Mouse (Mus musculus): ENCODE measurements around the gene Adm.
"Not testable (repeated sequence)": the region's sequence is repeated elsewhere in the genome, so short reads cannot be mapped to it uniquely, and the experiment has no call there.

Gene Adm

GRCm38 (mm10) chr7:110629892-110630666 is 2.6 kb downstream of the Adm start:
- DNase-seq: peak; percentile 91

GRCm38 (mm10) chr7:110631136-110631888 is 3.9 kb downstream of the Adm start:
- DNase-seq: no peak

GRCm38 (mm10) chr7:110635929-110636328 is 8.5 kb downstream of the Adm start:
- DNase-seq: no peak

DNA sequence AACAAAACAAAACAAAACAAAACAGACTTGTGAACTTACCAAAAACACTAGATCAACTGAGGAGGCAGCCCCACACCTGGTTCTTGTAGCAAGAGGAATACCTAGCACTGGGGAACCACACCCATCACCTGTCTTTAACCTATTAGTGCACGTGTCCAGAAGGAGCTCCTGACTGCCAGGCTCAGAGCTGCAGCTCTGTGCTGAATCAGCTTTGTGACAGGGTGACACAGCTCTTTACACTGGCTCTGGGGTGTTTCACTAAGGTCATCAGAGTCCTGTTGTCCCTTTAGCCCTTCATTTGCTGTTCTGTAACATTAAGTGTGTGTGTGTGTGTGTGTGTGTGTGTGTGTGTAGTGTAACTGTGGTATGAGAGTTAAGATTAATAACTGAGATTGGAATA is 9.1 kb downstream of the Adm start:
- no peak for DNase-seq

DNA sequence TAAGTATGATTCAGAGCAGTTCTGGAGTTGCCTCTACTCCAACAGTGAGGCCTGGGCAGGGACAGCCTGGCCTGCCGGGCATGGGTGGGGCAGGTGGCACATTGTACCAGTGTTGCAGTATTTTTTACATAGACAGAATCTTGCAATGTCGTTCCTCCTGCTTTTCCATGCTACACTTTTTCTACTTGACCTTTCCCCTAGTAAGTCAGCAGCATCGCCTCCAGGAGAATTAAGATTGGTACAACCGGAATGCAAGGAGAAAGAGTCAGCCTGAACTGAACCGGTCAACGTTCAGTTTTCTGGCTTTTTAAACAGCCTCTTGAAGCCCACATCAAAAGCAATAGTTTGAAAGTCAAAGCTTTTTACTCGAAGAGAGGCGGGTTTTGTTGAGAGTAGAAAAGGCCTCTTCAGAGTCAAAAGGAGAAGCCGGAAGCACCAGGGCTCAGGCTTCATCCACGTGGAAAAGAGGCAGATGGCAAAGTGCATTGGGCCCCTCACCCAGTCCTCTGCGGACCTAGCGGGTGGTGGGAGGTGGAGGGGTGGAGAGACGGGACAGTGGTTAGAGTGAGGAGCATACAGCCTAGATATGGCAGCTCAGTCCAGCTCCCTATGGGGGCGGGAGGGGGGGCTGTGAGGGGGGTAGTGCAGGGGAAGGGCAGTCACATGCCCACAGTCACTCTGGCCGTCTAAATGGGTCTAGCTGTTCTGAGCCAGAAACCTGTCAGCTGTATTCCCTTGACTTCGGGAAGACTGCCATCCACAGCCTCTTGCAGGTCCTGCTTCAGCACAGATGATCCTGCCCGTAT is 11.0 kb downstream of the Adm start:
- DNase-seq: no peak

DNA sequence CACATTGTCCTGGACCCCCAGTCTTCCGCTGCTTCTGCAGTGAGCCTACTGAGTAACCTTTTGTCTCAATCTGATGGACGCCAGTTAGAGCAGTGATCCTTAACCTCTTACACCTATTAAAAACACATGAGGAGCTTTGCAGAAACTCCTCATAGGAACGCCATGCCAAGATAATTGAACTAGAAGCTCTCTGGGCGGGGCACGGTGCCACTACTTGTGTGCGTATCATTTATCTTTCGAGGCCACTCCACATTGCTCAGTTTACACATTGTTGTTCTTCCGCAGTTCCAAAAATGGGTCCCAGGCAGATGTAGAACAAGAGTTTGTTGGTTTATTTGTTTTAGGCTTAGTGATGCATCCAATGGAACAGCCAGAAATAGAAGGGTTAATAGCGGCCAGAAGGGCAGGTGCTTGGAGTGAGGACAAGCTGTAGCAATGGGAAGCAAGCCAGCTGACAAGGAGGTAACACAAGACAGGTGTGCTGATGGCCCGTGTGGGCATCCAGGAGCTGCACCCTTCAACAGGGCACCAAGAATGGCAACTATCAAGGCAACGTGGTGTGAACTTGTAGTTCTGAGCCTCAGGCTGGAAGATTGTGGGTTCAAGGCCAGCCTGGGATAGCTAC is 11.9 kb downstream of the Adm start:
- no peak for DNase-seq

GRCm38 (mm10) chr7:110639958-110640357 is 12.5 kb downstream of the Adm start:
- DNase-seq: not testable (repeated sequence)

GRCm38 (mm10) chr7:110645311-110645710 is 17.9 kb downstream of the Adm start:
- peak; percentile 60 for DNase-seq

- DNase-seq: no peak
Measured at GRCm38 (mm10) chr7:110645859-110646258, 18.4 kb downstream of the Adm start.

GRCm38 (mm10) chr7:110646611-110647407 is 19.3 kb downstream of the Adm start:
- DNase-seq: no peak

DNA sequence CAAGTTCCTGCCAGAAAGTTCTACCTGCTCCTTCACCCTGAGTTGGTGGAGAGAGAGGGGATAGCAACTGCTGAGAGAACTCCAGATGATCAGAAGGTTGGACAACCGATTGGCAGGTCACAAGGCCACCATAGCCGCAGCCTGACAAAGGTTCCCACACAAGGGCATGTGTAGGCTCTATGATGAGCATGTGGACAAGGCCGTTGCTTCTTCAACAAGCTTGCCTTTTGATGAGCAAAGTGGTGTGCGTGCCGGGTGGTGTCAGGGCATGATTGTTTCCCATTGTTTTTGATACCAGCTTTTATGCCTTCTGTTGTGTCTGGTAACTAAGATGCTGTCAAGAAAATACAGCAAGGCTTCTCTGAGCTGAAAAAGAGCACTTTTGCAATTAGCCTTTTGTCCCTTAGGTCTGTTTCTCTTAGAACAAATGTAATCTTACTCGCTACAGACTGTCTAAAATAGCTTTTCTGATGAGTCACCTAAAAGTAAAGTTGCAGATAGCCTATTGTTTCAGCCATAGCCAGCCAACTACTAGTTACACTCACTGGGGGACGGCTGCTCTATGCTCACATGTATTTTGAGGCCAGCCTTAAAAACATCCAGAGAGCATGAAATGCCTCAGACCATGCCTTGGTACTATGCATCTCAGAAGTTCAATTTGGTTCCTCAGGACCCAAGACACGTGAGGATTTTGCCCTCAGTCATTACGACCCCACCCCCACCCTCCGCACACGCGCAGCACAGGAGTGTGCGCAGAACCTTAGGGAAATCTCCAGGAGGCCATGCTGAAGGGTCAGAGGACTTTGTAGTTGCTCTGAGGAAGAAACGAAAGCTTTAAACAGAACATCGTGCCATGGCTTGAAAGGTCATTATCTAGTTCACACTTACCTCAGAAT is 20.3 kb downstream of the Adm start:
- DNase-seq: no peak

GRCm38 (mm10) chr7:110648455-110649085 is 21.1 kb downstream of the Adm start:
- DNase-seq: no peak

- no peak for DNase-seq
Measured at GRCm38 (mm10) chr7:110649133-110649987, 21.9 kb downstream of the Adm start.

GRCm38 (mm10) chr7:110650491-110650890 is 23.0 kb downstream of the Adm start:
- no peak for DNase-seq

- no peak for DNase-seq
Measured at GRCm38 (mm10) chr7:110651091-110651490, 23.6 kb downstream of the Adm start.

DNA sequence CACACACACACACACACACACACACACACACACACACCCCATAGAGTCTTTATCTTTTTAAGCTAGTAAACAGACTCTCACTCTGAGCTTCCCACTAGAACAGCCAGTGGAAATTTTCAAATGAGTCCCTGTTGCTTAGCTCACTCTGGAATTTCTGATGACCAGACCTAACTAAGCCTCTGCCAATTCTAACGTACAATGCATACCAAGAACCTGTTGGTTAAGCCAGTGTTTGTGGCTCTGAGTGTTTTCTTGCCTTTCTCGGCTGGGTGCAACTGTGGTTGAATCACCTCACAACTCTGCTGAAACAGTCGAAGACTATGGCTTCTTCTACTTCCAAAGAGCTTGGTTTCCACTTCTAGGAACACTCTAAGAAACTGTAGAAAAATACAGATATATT is 27.8 kb downstream of the Adm start:
- no peak for DNase-seq

GRCm38 (mm10) chr7:110655966-110656365 is 28.5 kb downstream of the Adm start:
- DNase-seq: no peak

DNA sequence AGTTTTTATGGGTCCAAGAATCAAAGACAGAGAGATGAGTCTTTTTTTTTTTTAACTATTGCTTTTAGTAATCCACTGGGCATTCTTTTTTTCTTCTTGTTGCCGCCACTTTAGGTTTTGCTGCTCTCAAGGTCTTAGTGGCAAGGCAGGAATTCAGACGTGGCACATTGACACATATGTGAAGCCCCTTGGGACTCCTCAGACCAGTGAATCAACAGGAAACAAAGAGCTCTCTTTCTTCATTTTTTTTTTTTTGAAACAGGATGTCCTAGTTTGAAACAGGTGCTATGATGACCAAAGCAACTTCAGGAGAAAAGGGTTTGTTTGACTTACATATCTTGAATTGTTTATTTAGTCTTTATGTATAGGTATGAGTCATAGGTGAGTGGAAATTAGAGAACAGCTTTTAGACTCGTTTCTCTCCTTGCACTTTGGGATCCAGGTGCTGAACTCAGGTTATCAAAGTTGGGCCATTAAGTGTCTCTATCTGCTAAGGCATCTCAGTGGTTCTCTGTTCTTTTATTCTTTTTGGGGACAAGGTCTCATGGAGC is 31.0 kb downstream of the Adm start:
- no peak for DNase-seq

DNA sequence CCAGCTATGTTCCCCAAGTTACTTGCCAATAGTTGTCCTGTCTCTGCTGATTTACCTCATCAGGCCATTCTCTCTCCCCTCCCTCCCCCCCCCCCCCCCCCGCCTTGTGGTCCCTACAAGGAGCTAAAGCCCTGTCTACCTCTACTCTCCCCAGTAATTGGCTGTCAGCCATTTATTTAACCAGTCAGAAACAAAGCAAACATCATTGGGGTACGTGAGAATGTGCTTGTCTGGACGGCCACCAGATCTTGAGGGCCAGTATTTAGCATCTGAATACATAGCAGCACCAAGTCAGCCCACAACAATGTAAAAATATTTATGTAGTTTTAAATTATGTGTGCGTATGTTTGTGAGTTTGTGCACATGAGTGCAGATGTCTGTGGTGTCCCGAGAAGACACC is 39.1 kb downstream of the Adm start:
- DNase-seq: no peak
